Mouse (Mus musculus) limb, embryonic 12.5 days (tissue): Measurements from ENCODE around the gene Tex28. TPM values are rescaled to one million over a fixed set of nuclear protein-coding genes. Genes with fewer than 3 reads are reported as not detected.

Experiments
- polyA plus RNA-seq: library from polyadenylated mRNA; unstranded; fragments of >200 nt; fragmentation: Nextera tagmentation; extraction: Ambion mirVana; gene quantifications from 2 replicates; pipeline ENCODE4 v1.2.1, GENCODE M21; 2016

Gene Tex28
- polyA plus RNA-seq, 1 experiment from 2014 or later: not detected

Other genes with a start within 250 kb of the Tex28 start
- gene Arhgap4, start 246.0 kb downstream of the Tex28 start, polyA plus RNA-seq: 2.7 and 3.7 TPM in 2 replicates
- gene Naa10, start 245.9 kb downstream of the Tex28 start, polyA plus RNA-seq: 158 and 159 TPM in 2 replicates
- gene Renbp, start 237.0 kb downstream of the Tex28 start, polyA plus RNA-seq: 14.1 and 20.7 TPM in 2 replicates
- 74.0 and 77.5 TPM in 2 replicates for gene Hcfc1, start 201.5 kb downstream of the Tex28 start, polyA plus RNA-seq
- 66.5 and 69.3 TPM in 2 replicates for gene Irak1, start 143.9 kb downstream of the Tex28 start, polyA plus RNA-seq
- not detected in 2 replicates for gene Opn1mw, start 40.4 kb downstream of the Tex28 start, polyA plus RNA-seq
- gene Mecp2, start 32.5 kb downstream of the Tex28 start, polyA plus RNA-seq: 13.1 and 14.2 TPM in 2 replicates
- 0.08 and 0.19 TPM in 2 replicates for gene Tktl1, start 9.4 kb upstream of the Tex28 start, polyA plus RNA-seq
- 311 and 345 TPM in 2 replicates for gene Flna, start 82.0 kb upstream of the Tex28 start, polyA plus RNA-seq
- 21.3 and 25.4 TPM in 2 replicates for gene Emd, start 86.8 kb upstream of the Tex28 start, polyA plus RNA-seq
- 787 and 794 TPM in 2 replicates for gene Rpl10, start 103.0 kb upstream of the Tex28 start, polyA plus RNA-seq
- 90.9 and 94.9 TPM in 2 replicates for gene Taz, start 114.1 kb upstream of the Tex28 start, polyA plus RNA-seq
- gene Dnase1l1, start 114.5 kb upstream of the Tex28 start, polyA plus RNA-seq: 9.9 and 11.6 TPM in 2 replicates
- 94.8 and 106 TPM in 2 replicates for gene Atp6ap1, start 129.3 kb upstream of the Tex28 start, polyA plus RNA-seq
- gene Gdi1, start 137.2 kb upstream of the Tex28 start, polyA plus RNA-seq: 228 and 276 TPM in 2 replicates
- gene Fam50a, start 145.2 kb upstream of the Tex28 start, polyA plus RNA-seq: 68.1 and 73.2 TPM in 2 replicates
- gene Plxna3, start 161.2 kb upstream of the Tex28 start, polyA plus RNA-seq: 27.1 and 27.3 TPM in 2 replicates
- gene Lage3, start 185.8 kb upstream of the Tex28 start, polyA plus RNA-seq: 107 and 122 TPM in 2 replicates
- gene Ubl4a, start 205.4 kb upstream of the Tex28 start, polyA plus RNA-seq: 57.1 and 59.8 TPM in 2 replicates
- 14.4 and 14.8 TPM in 2 replicates for gene Slc10a3, start 205.5 kb upstream of the Tex28 start, polyA plus RNA-seq
- gene Fam3a, start 225.4 kb upstream of the Tex28 start, polyA plus RNA-seq: 30.5 and 32.6 TPM in 2 replicates
- 22.1 and 22.3 TPM in 2 replicates for gene Ikbkg, start 225.5 kb upstream of the Tex28 start, polyA plus RNA-seq